Mouse (Mus musculus): Measurements from ENCODE around the gene Adh6a. TPM values are rescaled to one million over a fixed set of nuclear protein-coding genes. Genes with fewer than 3 reads are reported as not detected.

Adh6a gene
- total RNA-seq, 2 experiments from 2014 or later: not detected

Other genes with a start within 250 kb of the Adh6a start
- gene 1110002E22Rik, start 248.2 kb upstream of the Adh6a start, total RNA-seq (2014; fragmentation: Nextera tagmentation): not detected in 2 replicates
- gene 1110002E22Rik, start 248.2 kb upstream of the Adh6a start, total RNA-seq (2017): not detected in 2 replicates
- not detected in 2 replicates for gene Gm5105, start 245.9 kb upstream of the Adh6a start, total RNA-seq (2014; fragmentation: Nextera tagmentation)
- gene Gm5105, start 245.9 kb upstream of the Adh6a start, total RNA-seq (2017): not detected in 2 replicates
- 3.9 and 9.1 TPM in 2 replicates for gene Trmt10a, start 169.8 kb upstream of the Adh6a start, total RNA-seq (2014; fragmentation: Nextera tagmentation)
- 11.0 and 20.0 TPM in 2 replicates for gene Trmt10a, start 169.8 kb upstream of the Adh6a start, total RNA-seq (2017)
- gene Mttp, start 168.3 kb upstream of the Adh6a start, total RNA-seq (2014; fragmentation: Nextera tagmentation): 2.2 and 2.5 TPM in 2 replicates
- 2.3 and 4.7 TPM in 2 replicates for gene Mttp, start 168.3 kb upstream of the Adh6a start, total RNA-seq (2017)
- gene 4930579F01Rik, start 119.5 kb upstream of the Adh6a start, total RNA-seq (2014; fragmentation: Nextera tagmentation): not detected in 2 replicates
- not detected in 2 replicates for gene 4930579F01Rik, start 119.5 kb upstream of the Adh6a start, total RNA-seq (2017)
- gene Adh7, start 95.5 kb upstream of the Adh6a start, total RNA-seq (2014; fragmentation: Nextera tagmentation): not detected in 2 replicates
- gene Adh7, start 95.5 kb upstream of the Adh6a start, total RNA-seq (2017): not detected in 2 replicates
- gene Adh1, start 52.3 kb upstream of the Adh6a start, total RNA-seq (2014; fragmentation: Nextera tagmentation): not detected in 2 replicates
- gene Adh1, start 52.3 kb upstream of the Adh6a start, total RNA-seq (2017): not detected in 2 replicates
- not detected in 2 replicates for gene Adh6b, start 28.5 kb downstream of the Adh6a start, total RNA-seq (2014; fragmentation: Nextera tagmentation)
- gene Adh6b, start 28.5 kb downstream of the Adh6a start, total RNA-seq (2017): not detected in 2 replicates
- gene Adh4, start 102.2 kb downstream of the Adh6a start, total RNA-seq (2014; fragmentation: Nextera tagmentation): not detected in 2 replicates
- not detected in 2 replicates for gene Adh4, start 102.2 kb downstream of the Adh6a start, total RNA-seq (2017)
- gene Adh5, start 129.8 kb downstream of the Adh6a start, total RNA-seq (2014; fragmentation: Nextera tagmentation): 108 and 128 TPM in 2 replicates
- 131 and 164 TPM in 2 replicates for gene Adh5, start 129.8 kb downstream of the Adh6a start, total RNA-seq (2017)
- gene Metap1, start 176.2 kb downstream of the Adh6a start, total RNA-seq (2014; fragmentation: Nextera tagmentation): 38.7 and 45.3 TPM in 2 replicates
- gene Metap1, start 176.2 kb downstream of the Adh6a start, total RNA-seq (2017): 45.5 and 54.0 TPM in 2 replicates
- gene Eif4e, start 212.9 kb downstream of the Adh6a start, total RNA-seq (2014; fragmentation: Nextera tagmentation): 179 and 203 TPM in 2 replicates
- gene Eif4e, start 212.9 kb downstream of the Adh6a start, total RNA-seq (2017): 188 and 220 TPM in 2 replicates

Data from granulocyte monocyte progenitor cell, adult 5-6 weeks (primary cell).